Mouse (Mus musculus) monocyte, adult 2 months (primary cell): ENCODE data around the gene Wasf2.

Source experiments
- DNase-seq, 2 experiments: peaks; one replicate each; pipeline ENCODE4 v3.0.0; 2022; ENCODE audit warnings: low spot score in 2 of 2, low read depth in 1 of 2

Gene Wasf2

GRCm38 (mm10) chr4:133172451-133172850 lies 42.1 kb downstream of the Wasf2 start:
- no peak for DNase-seq

- no peak for DNase-seq
Measured at GRCm38 (mm10) chr4:133174361-133174760, 44.1 kb downstream of the Wasf2 start.

GRCm38 (mm10) chr4:133175274-133175673 lies 45.0 kb downstream of the Wasf2 start:
- DNase-seq: no peak

GRCm38 (mm10) chr4:133175998-133176760 lies 45.9 kb downstream of the Wasf2 start:
- no peak for DNase-seq

GRCm38 (mm10) chr4:133176761-133177403 lies 46.6 kb downstream of the Wasf2 start:
- no peak for DNase-seq

- no peak for DNase-seq
Measured at GRCm38 (mm10) chr4:133178305-133178704, 48.0 kb downstream of the Wasf2 start.

GRCm38 (mm10) chr4:133179258-133179657 lies 49.0 kb downstream of the Wasf2 start:
- DNase-seq: no peak

- no peak for DNase-seq
Measured at GRCm38 (mm10) chr4:133182439-133183033, 52.2 kb downstream of the Wasf2 start.

- no peak for DNase-seq
Measured at GRCm38 (mm10) chr4:133184031-133184897, 54.0 kb downstream of the Wasf2 start.

GRCm38 (mm10) chr4:133184898-133185665 lies 54.8 kb downstream of the Wasf2 start:
- no peak for DNase-seq

- DNase-seq: no peak
Measured at GRCm38 (mm10) chr4:133185893-133186292, 55.6 kb downstream of the Wasf2 start.

GRCm38 (mm10) chr4:133186856-133187255 lies 56.6 kb downstream of the Wasf2 start:
- no peak for DNase-seq

GRCm38 (mm10) chr4:133189396-133189795 lies 59.1 kb downstream of the Wasf2 start:
- no peak for DNase-seq

- DNase-seq: no peak
Measured at GRCm38 (mm10) chr4:133194482-133194881, 64.2 kb downstream of the Wasf2 start.

- DNase-seq: no peak
Measured at GRCm38 (mm10) chr4:133195014-133195413, 64.7 kb downstream of the Wasf2 start.

- DNase-seq: no peak
Measured at GRCm38 (mm10) chr4:133196136-133196535, 65.8 kb downstream of the Wasf2 start.

GRCm38 (mm10) chr4:133196852-133197251 lies 66.5 kb downstream of the Wasf2 start:
- DNase-seq: no peak

- no peak for DNase-seq
Measured at GRCm38 (mm10) chr4:133197355-133197754, 67.0 kb downstream of the Wasf2 start.

- no peak for DNase-seq
Measured at GRCm38 (mm10) chr4:133197801-133198286, 67.5 kb downstream of the Wasf2 start.
